Mouse (Mus musculus): ENCODE results near the gene Ltbp3. TPM values are rescaled to one million over a fixed set of nuclear protein-coding genes. Genes with fewer than 3 reads are reported as not detected.
A peak's percentile ranks its signal among the peaks of the same experiment; 100 is the strongest.

The Ltbp3 gene
- polyA plus RNA-seq, 1 experiment from 2014 or later: 22.3 TPM

DNA sequence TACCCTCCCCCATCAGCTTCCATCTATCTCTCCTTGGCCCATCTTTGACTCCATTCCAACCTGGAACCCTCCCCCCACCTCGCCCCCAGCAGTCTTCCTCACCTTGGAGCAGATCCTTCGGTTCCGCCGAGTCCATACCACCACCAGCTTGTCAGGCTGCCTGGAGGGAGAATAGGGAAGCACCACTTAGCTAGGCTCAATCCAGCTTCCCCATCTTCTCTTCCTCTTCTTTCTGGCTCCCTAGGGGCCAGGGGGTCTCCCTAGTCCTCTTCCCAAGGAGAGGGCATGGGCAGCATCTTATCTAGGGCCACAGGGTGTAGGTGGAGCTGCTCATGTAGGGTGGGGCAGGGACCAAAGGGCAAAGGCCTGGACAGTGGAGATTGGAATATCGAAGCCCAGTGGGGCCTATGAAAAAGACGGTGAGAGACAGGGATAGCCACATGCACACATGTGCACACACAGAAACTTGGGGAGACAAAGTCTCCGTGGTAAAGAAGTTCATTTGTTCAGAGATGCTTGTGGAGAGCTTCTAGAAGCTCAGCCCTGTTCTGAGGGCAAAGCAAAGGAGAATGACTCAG is 17.8 kb upstream of the Ltbp3 start:
- peaks cover 20% of the 10 kb centered on the region; the same call in 1 of the 2 replicates for H3K4me1 ChIP-seq (replicated peaks; ENCODE audit: insufficient read depth, low read length)
- no peak for TF ChIP-seq CTCF (IDR thresholded peaks at IDR 0.05; ENCODE audit: low read depth)
- peaks cover 25% of the 10 kb centered on the region for H3K36me3 ChIP-seq (ENCODE audit: insufficient read depth, low read length)
- WGBS: 89% methylated on average over 7 of the region's 7 CpGs
- no peak overlapping the region for H3K27ac ChIP-seq
- no peak overlapping the region for H3K9ac ChIP-seq (ENCODE audit: low read depth, low read length)
- H3K27me3 ChIP-seq (ENCODE audit: insufficient read depth, low read length): no peaks in the 10 kb centered on the region
- no peak for DNase-seq (ENCODE audit: low spot score)
- no peak overlapping the region for H3K4me2 ChIP-seq (ENCODE audit: low read length)
- no peaks in the 10 kb centered on the region for H3K9me3 ChIP-seq (replicated peaks; ENCODE audit: low read length)
- no peak overlapping the region for H3K4me3 ChIP-seq (replicated peaks; ENCODE audit: low read depth, low read length)
- ATAC-seq (replicated peaks; ENCODE audit: low FRiP score, low read depth): no peak

DNA sequence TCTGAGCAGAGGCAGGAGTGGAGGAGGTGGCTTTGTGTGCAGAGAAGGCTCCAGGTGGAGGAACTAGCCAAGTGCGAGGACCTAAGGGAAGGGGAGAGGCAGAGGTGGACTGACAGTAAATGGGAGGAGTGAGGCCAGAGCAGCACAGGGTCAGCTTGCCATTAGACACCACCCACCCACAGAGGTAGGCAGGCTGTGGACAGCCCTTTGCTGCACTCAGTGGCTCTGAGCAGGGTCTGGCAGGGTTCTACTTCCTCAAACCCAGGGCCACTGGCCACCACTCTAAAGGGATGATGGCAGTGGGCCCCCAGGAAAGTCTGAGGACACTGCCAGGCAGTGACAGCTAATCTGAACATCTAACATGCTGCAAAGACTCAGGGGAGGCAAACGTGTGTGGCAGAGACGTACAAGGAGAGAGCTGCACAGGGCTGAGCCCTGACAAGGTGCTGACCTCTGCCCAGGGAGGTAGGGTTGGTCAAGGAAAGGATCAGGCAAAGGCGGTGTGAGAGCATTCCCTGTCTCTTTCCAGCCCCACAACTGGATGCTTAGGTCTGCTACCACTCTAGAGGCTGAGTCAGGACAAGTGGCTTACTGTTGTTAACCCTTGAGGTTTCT is 16.7 kb upstream of the Ltbp3 start:
- no peak overlapping the region for H3K9ac ChIP-seq (ENCODE audit: low read depth, low read length)
- no peak for TF ChIP-seq CTCF (IDR thresholded peaks at IDR 0.05; ENCODE audit: low read depth)
- DNase-seq (ENCODE audit: low spot score): no peak
- 43% methylated on average over 4 of the region's 4 CpGs for WGBS
- peak overlapping the region; percentile 70 for H3K4me2 ChIP-seq (ENCODE audit: low read length)
- peaks cover 23% of the 10 kb centered on the region for H3K36me3 ChIP-seq (ENCODE audit: insufficient read depth, low read length)
- H3K27me3 ChIP-seq (ENCODE audit: insufficient read depth, low read length): no peaks in the 10 kb centered on the region
- H3K27ac ChIP-seq: no peak overlapping the region
- H3K4me3 ChIP-seq (replicated peaks; ENCODE audit: low read depth, low read length): 0 out of 2 replicates have a peak overlapping the region, but pooled peaks have one; percentile 44
- H3K9me3 ChIP-seq (replicated peaks; ENCODE audit: low read length): no peaks in the 10 kb centered on the region
- no peak for ATAC-seq (replicated peaks; ENCODE audit: low FRiP score, low read depth)
- peaks cover 27% of the 10 kb centered on the region for H3K4me1 ChIP-seq (replicated peaks; ENCODE audit: insufficient read depth, low read length)

DNA sequence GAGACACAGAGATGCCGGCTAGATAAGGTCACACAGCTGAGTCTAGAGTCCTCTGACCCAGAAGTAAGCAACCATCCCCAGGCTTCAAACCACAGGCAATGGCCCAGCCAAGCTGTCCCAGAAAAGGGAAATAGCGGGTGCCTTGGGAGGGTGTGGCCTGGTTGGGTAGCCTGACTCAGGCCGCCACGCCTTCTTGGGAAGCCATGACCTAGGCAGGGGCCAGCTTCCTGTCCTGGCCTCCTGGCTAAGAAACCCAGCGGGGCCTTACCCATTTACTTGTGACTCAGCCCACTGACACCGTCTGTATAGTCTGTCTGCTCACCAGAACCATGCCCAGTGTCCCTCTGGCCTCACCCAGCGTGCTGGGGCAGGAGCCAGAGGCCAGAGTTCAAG is 16.2 kb upstream of the Ltbp3 start:
- Histone ChIP-seq H3K36me3 (ENCODE audit: insufficient read depth, low read length) (peaks cover 18% of the 10 kb centered on the region), H3K27ac (peak overlapping the region; percentile 69), H3K9ac (ENCODE audit: low read depth, low read length) (no peak overlapping the region), H3K9me3 (replicated peaks; ENCODE audit: low read length) (no peaks in the 10 kb centered on the region), H3K4me2 (ENCODE audit: low read length) (peak overlapping the region; percentile 70), H3K27me3 (ENCODE audit: insufficient read depth, low read length) (no peaks in the 10 kb centered on the region), H3K4me3 (replicated peaks; ENCODE audit: low read depth, low read length) (peak overlapping the region; percentile 44), H3K4me1 (replicated peaks; ENCODE audit: insufficient read depth, low read length) (peaks cover 27% of the 10 kb centered on the region)
- 46% methylated on average over 7 of the region's 7 CpGs for WGBS
- no peak for TF ChIP-seq CTCF (IDR thresholded peaks at IDR 0.05; ENCODE audit: low read depth)
- 0 out of 2 replicates have a peak, but pooled peaks have one; percentile 3 for ATAC-seq (replicated peaks; ENCODE audit: low FRiP score, low read depth)
- peak; percentile 38 for DNase-seq (ENCODE audit: low spot score)

DNA sequence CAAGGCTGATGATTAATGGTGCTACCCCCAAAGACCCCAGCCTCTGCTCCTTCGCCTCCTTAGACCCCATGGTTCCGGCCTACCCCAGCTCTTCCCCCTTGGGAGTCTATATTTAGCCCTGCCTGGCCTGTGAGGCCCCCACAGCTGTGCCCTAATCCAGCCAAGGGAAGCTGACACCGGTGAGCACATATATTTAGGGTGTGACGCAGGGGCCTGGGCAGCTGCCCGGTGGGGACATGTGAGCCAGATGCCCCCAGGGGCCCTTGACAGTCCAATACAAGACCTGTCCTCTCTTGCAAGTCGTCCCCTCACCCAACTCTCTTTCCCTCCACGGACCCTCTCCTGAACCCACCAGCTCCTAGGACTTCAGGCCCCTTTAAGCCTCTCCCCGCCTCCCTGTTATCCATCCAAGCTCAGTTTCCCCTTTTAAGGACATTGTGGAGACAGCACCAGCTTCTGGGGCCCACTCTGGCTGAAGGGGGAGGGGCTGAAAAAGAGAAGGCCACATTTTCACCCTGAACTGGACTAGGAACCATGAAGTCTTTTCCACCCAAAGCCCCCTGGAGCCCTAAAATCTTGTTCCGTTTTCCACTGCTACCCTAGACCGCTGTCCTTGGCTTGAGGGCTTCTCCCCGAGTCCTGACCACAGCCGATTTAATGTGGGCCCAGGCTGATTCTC is 15.5 kb upstream of the Ltbp3 start:
- peaks cover 33% of the 10 kb centered on the region for H3K4me1 ChIP-seq (replicated peaks; ENCODE audit: insufficient read depth, low read length)
- no peak for ATAC-seq (replicated peaks; ENCODE audit: low FRiP score, low read depth)
- DNase-seq (ENCODE audit: low spot score): peak; percentile 35

DNA sequence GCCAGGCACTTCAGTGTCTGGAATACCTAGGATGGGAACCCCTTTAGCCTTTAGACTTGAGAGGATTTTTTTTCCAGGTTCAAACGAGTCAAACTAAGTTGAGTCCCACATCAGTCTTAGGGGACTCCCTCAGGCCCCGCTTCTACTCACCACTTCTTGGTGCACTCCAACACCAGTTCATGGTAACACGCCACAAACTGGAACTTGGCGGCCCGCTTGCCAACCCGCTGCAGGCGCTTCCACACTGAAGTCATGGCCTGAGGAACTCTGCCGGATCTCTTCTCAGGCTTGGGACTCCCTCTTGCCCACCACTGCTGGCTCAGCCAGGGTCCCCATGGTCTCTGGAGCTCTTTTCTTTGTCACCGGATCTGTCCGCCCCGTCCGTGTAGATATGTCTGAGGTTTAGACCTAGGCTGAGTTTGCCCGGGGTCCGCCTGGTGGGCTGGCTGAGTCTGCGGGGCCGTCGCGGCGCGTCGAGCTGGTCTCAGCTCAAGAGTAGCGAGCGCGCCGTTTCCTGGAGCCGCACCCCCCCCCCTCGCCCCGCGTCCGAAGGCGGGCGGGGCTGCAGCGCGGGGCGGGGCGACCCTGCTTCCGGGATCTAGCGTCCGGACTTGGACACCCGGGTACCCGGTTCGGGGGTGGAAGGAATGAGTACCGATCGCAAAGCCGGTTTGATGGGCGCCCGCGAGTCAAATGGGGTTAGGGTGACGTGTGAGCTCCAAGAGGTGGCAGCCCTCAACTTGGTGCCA is 14.8 kb upstream of the Ltbp3 start, which contains the start of gene Ehbp1l1:
TSS of gene Ehbp1l1 (minus strand) at position 551 of the 749 bp plus-strand sequence.
- Histone ChIP-seq H3K9me3 (replicated peaks; ENCODE audit: low read length) (no peaks in the 10 kb centered on the region), H3K27me3 (ENCODE audit: insufficient read depth, low read length) (no peaks in the 10 kb centered on the region), H3K4me2 (ENCODE audit: low read length) (peak within 1 kb of the TSS; percentile 70), H3K9ac (ENCODE audit: low read depth, low read length) (peak within 1 kb of the TSS; percentile 59), H3K4me1 (replicated peaks; ENCODE audit: insufficient read depth, low read length) (peaks cover 37% of the 10 kb centered on the region), H3K27ac (peak within 1 kb of the TSS; percentile 69), H3K4me3 (replicated peaks; ENCODE audit: low read depth, low read length) (peak within 1 kb of the TSS; percentile 85), H3K36me3 (ENCODE audit: insufficient read depth, low read length) (peaks cover 5% of the 10 kb centered on the region; the same call in 1 of the 2 replicates)
- no peak for TF ChIP-seq CTCF (IDR thresholded peaks at IDR 0.05; ENCODE audit: low read depth)
- ATAC-seq (replicated peaks; ENCODE audit: low FRiP score, low read depth): no peak
- peak; percentile 84 for DNase-seq (ENCODE audit: low spot score)
- WGBS: 7% methylated on average over 49 of the region's 49 CpGs

More for the DNA sequence above, 15.5 kb upstream of the Ltbp3 start:
- Histone ChIP-seq H3K4me3 (replicated peaks; ENCODE audit: low read depth, low read length) (peak overlapping the region; percentile 44), H3K4me2 (ENCODE audit: low read length) (peak overlapping the region; percentile 70), H3K27ac (peak overlapping the region; percentile 69), H3K36me3 (ENCODE audit: insufficient read depth, low read length) (peaks cover 13% of the 10 kb centered on the region), H3K9me3 (replicated peaks; ENCODE audit: low read length) (no peaks in the 10 kb centered on the region), H3K9ac (ENCODE audit: low read depth, low read length) (peak overlapping the region; percentile 59), H3K27me3 (ENCODE audit: insufficient read depth, low read length) (no peaks in the 10 kb centered on the region)
- TF ChIP-seq CTCF (IDR thresholded peaks at IDR 0.05; ENCODE audit: low read depth): no peak
- 41% methylated on average over 12 of the region's 12 CpGs for WGBS
